Mouse (Mus musculus) right cerebral cortex, postnatal 25 days (tissue): Measurements from ENCODE around the gene Prickle4.

ENCODE experiments used
- DNase-seq: peaks from one replicate; pipeline ENCODE4 v3.0.0; 2022

The Prickle4 gene

GRCm38 (mm10) chr17:47704692-47705091, 10.2 kb upstream of the Prickle4 start:
- DNase-seq = no peak

GRCm38 (mm10) chr17:47703556-47703955, 9.0 kb upstream of the Prickle4 start:
- no peak for DNase-seq

GRCm38 (mm10) chr17:47702548-47703345, 8.2 kb upstream of the Prickle4 start:
- no peak for DNase-seq

GRCm38 (mm10) chr17:47701793-47702192, 7.3 kb upstream of the Prickle4 start:
- DNase-seq = no peak

- no peak for DNase-seq
Observed at GRCm38 (mm10) chr17:47699055-47699454, 4.5 kb upstream of the Prickle4 start.

- no peak for DNase-seq
Observed at GRCm38 (mm10) chr17:47698156-47698555, 3.6 kb upstream of the Prickle4 start.

GRCm38 (mm10) chr17:47695337-47695710, 788 bp upstream of the Prickle4 start:
- no peak for DNase-seq

- no peak for DNase-seq
Observed at GRCm38 (mm10) chr17:47694442-47694502, 264 bp downstream of the Prickle4 start, which contains the start of gene Gm21981. Gene Gm21981, minus strand, starts transcription at chr17:47694455.

- DNase-seq = no peak
Observed at GRCm38 (mm10) chr17:47693671-47694441, 680 bp downstream of the Prickle4 start.

- no peak for DNase-seq
Observed at GRCm38 (mm10) chr17:47691650-47692049, 2.9 kb downstream of the Prickle4 start.

GRCm38 (mm10) chr17:47689894-47690293, 4.6 kb downstream of the Prickle4 start:
- no peak for DNase-seq

GRCm38 (mm10) chr17:47688608-47689575, 5.6 kb downstream of the Prickle4 start, which contains the start of gene Frs3:
Gene Frs3, plus strand, starts transcription at chr17:47689030.
- peak; percentile 86 for DNase-seq

- no peak for DNase-seq
Observed at GRCm38 (mm10) chr17:47688344-47688607, 6.3 kb downstream of the Prickle4 start, which contains the start of gene Tomm6. Gene Tomm6, minus strand, starts transcription at chr17:47688386.

- peak; percentile 95 for DNase-seq
Observed at GRCm38 (mm10) chr17:47687409-47688343, 6.9 kb downstream of the Prickle4 start.

GRCm38 (mm10) chr17:47682836-47683235, 11.7 kb downstream of the Prickle4 start:
- DNase-seq = no peak

- no peak for DNase-seq
Observed at GRCm38 (mm10) chr17:47678702-47679101, 15.8 kb downstream of the Prickle4 start.

- no peak for DNase-seq
Observed at GRCm38 (mm10) chr17:47678238-47678637, 16.3 kb downstream of the Prickle4 start.

- DNase-seq = peak; percentile 62
Observed at GRCm38 (mm10) chr17:47676581-47676980, 18.0 kb downstream of the Prickle4 start.

GRCm38 (mm10) chr17:47672311-47673111, 22.0 kb downstream of the Prickle4 start:
- peak; percentile 58 for DNase-seq

GRCm38 (mm10) chr17:47671988-47672310, 22.6 kb downstream of the Prickle4 start:
- DNase-seq = no peak

GRCm38 (mm10) chr17:47669166-47669565, 25.4 kb downstream of the Prickle4 start:
- DNase-seq = no peak

- DNase-seq = no peak
Observed at GRCm38 (mm10) chr17:47664474-47664873, 30.1 kb downstream of the Prickle4 start.
